Mouse (Mus musculus) CH12.LX (cell line): ENCODE data around the gene Bcr. TPM values are rescaled to one million over a fixed set of nuclear protein-coding genes. Genes with fewer than 3 reads are reported as not detected.

Experiments used
- DNase-seq: peaks from one replicate; pipeline ENCODE4 v3.0.0-alpha.2; 2013; ENCODE audit errors: extremely low read depth
- H3K27ac ChIP-seq: 2 replicates; pipeline ENCODE4 v1.5.1; 2012; ENCODE audit warnings: low read depth, mild to moderate bottlenecking, control low read depth, moderate library complexity; ENCODE audit not compliant: insufficient read depth
- H3K27me3 ChIP-seq: replicated peaks from 2 replicates; pipeline ENCODE3; 2012; ENCODE audit warnings: inconsistent platforms
- H3K36me3 ChIP-seq, 2 experiments: replicated peaks in 1 of 2; 2 replicates each; pipeline versions ENCODE3 to v1.6.1; 2012; ENCODE audit warnings: inconsistent platforms in 1 of 2, low read length in 1 of 2, mild to moderate bottlenecking in 1 of 2, mixed read lengths in 1 of 2, moderate library complexity in 1 of 2; ENCODE audit not compliant: control insufficient read depth in 1 of 2, insufficient read depth in 1 of 2
- H3K4me1 ChIP-seq, 2 experiments: 2 replicates each; pipeline ENCODE4 v1.6.1; 2012; ENCODE audit warnings: inconsistent platforms in 1 of 2, moderate library complexity in 1 of 2; ENCODE audit not compliant: insufficient read depth in 2 of 2, control insufficient read depth in 1 of 2
- H3K4me2 ChIP-seq: 2 replicates; pipeline ENCODE4 v1.6.1; 2012; ENCODE audit warnings: low read depth, mild to moderate bottlenecking, control low read depth; ENCODE audit not compliant: poor library complexity, insufficient read depth, severe bottlenecking
- H3K4me3 ChIP-seq, 3 experiments: fragments of 150-350 bp in 1 of 3; sonication (generic) in 1 of 3; replicated peaks in 1 of 3; 2 replicates each; pipeline versions ENCODE3 to v1.5.1; 2011 to 2012; ENCODE audit warnings: low read depth in 2 of 3, low read length in 2 of 3, mild to moderate bottlenecking in 2 of 3, moderate library complexity in 2 of 3, control low read depth in 1 of 3, improper control_type of control experiment in 1 of 3, inconsistent platforms in 1 of 3, mixed read lengths in 1 of 3; ENCODE audit not compliant: poor library complexity in 1 of 3
- H3K79me2 ChIP-seq: replicated peaks from 2 replicates; pipeline ENCODE4 v1.6.1; 2012; ENCODE audit warnings: mild to moderate bottlenecking, moderate library complexity; ENCODE audit not compliant: control insufficient read depth, poor library complexity, insufficient read depth, severe bottlenecking; ENCODE audit errors: extremely low read depth
- H3K9ac ChIP-seq: 2 replicates; pipeline ENCODE4 v1.6.1; 2012; ENCODE audit warnings: low read depth, mild to moderate bottlenecking, control low read depth, moderate library complexity; ENCODE audit not compliant: insufficient read depth
- H3K9me3 ChIP-seq: replicated peaks from 2 replicates; pipeline ENCODE3; 2012; ENCODE audit warnings: low read length, inconsistent platforms, mixed read lengths
- CHD1 ChIP-seq: IDR thresholded peaks from 2 replicates; pipeline ENCODE4 v1.6.1; 2012; ENCODE audit warnings: low read depth, low read length, improper control_type of control experiment, inconsistent platforms
- E2F4 ChIP-seq: IDR thresholded peaks from 2 replicates; pipeline ENCODE4 v1.6.1; 2011; ENCODE audit warnings: low read depth, low read length, improper control_type of control experiment; ENCODE audit not compliant: insufficient replicate concordance
- ELF1 ChIP-seq: IDR thresholded peaks from 2 replicates; pipeline ENCODE4 v1.6.1; 2014; ENCODE audit warnings: low read depth, mild to moderate bottlenecking, inconsistent platforms, low read length, improper control_type of control experiment
- HCFC1 ChIP-seq: IDR thresholded peaks from 2 replicates; pipeline ENCODE4 v1.6.1; 2012; ENCODE audit warnings: low read depth, mild to moderate bottlenecking, inconsistent platforms, low read length, improper control_type of control experiment
- IRF4 ChIP-seq: IDR thresholded peaks from 2 replicates; pipeline ENCODE4 v1.6.1; 2014; ENCODE audit warnings: low read depth, mild to moderate bottlenecking, inconsistent platforms, low read length, improper control_type of control experiment
- JUN ChIP-seq: IDR thresholded peaks from 2 replicates; pipeline ENCODE4 v1.6.1; 2011; ENCODE audit warnings: low read depth, mild to moderate bottlenecking, low read length, improper control_type of control experiment, moderate library complexity; ENCODE audit not compliant: insufficient read depth
- MAFK ChIP-seq: IDR thresholded peaks from 2 replicates; pipeline ENCODE4 v1.6.1; 2011; ENCODE audit warnings: low read length, improper control_type of control experiment; ENCODE audit not compliant: insufficient replicate concordance
- MAX ChIP-seq: IDR thresholded peaks from 2 replicates; pipeline ENCODE4 v1.6.1; 2011; ENCODE audit warnings: low read length, improper control_type of control experiment
- MAZ ChIP-seq: IDR thresholded peaks from 2 replicates; pipeline ENCODE4 v1.6.1; 2012; ENCODE audit warnings: low read depth, mild to moderate bottlenecking, inconsistent platforms, low read length, improper control_type of control experiment, moderate library complexity
- MEF2A ChIP-seq: IDR thresholded peaks from 2 replicates; pipeline ENCODE4 v1.6.1; 2014; ENCODE audit warnings: low read depth, mild to moderate bottlenecking, inconsistent platforms, low read length, improper control_type of control experiment, borderline replicate concordance
- MXI1 ChIP-seq: IDR thresholded peaks from 2 replicates; pipeline ENCODE4 v1.6.1; 2011; ENCODE audit warnings: mild to moderate bottlenecking, low read depth, low read length, improper control_type of control experiment
- PAX5 ChIP-seq: IDR thresholded peaks from 2 replicates; pipeline ENCODE4 v1.6.1; 2012; ENCODE audit warnings: low read length, inconsistent platforms, mixed read lengths
- POLR2AphosphoS2 ChIP-seq: IDR thresholded peaks from 2 replicates; pipeline ENCODE4 v1.6.1; 2011; ENCODE audit warnings: low read depth, low read length, improper control_type of control experiment
- RCOR1 ChIP-seq: conservative IDR thresholded peaks from 2 replicates; pipeline ENCODE4 v1.6.1; 2012; ENCODE audit warnings: low read depth, mild to moderate bottlenecking, inconsistent platforms, low read length, improper control_type of control experiment
- SIN3A ChIP-seq: IDR thresholded peaks from 2 replicates; pipeline ENCODE4 v1.6.1; 2012; ENCODE audit warnings: low read length, improper control_type of control experiment, inconsistent platforms
- SMC3 ChIP-seq: IDR thresholded peaks from 2 replicates; pipeline ENCODE4 v1.6.1; 2011; ENCODE audit warnings: low read depth, low read length, improper control_type of control experiment
- TBP ChIP-seq: conservative IDR thresholded peaks from 2 replicates; pipeline ENCODE4 v1.6.1; 2011; ENCODE audit warnings: low read depth, low read length, improper control_type of control experiment
- TCF12 ChIP-seq: IDR thresholded peaks from 2 replicates; pipeline ENCODE4 v1.6.1; 2014; ENCODE audit warnings: low read depth, mild to moderate bottlenecking, inconsistent platforms, low read length, improper control_type of control experiment
- UBTF ChIP-seq: IDR thresholded peaks from 2 replicates; pipeline ENCODE4 v1.6.1; 2012; ENCODE audit warnings: low read depth, mild to moderate bottlenecking, inconsistent platforms, low read length, improper control_type of control experiment, moderate library complexity
- ZC3H11A ChIP-seq: IDR thresholded peaks from 2 replicates; pipeline ENCODE4 v1.6.1; 2012; ENCODE audit warnings: low read depth, mild to moderate bottlenecking, inconsistent platforms, low read length, improper control_type of control experiment
- ZKSCAN1 ChIP-seq: IDR thresholded peaks from 2 replicates; pipeline ENCODE4 v1.6.1; 2012; ENCODE audit warnings: low read depth, inconsistent platforms, low read length, improper control_type of control experiment, borderline replicate concordance
- ZMIZ1 ChIP-seq: IDR thresholded peaks from 2 replicates; pipeline ENCODE4 v1.6.1; 2012; ENCODE audit warnings: low read depth, mild to moderate bottlenecking, inconsistent platforms, low read length, improper control_type of control experiment
- dilution Hi-C: fragments of 300-500 bp; cut with MboI; formaldehyde crosslinking; loops from 2 replicates; pipeline ENCODE4 v1.14.3; 2020; ENCODE audit warnings: low sequenced_read_pairs; ENCODE audit not compliant: extremely low pct_unique_long_range_greater_than_20kb, extremely low pct_ligation_motif_present
- in situ Hi-C: fragments of 300-500 bp; cut with MboI; formaldehyde crosslinking; loops from 3 replicates; pipeline ENCODE4 v1.14.3; 2019; ENCODE audit warnings: low sequenced_read_pairs, low pct_ligation_motif_present, low pct_unique_long_range_greater_than_20kb, mixed read lengths
- polyA plus RNA-seq: library from polyadenylated mRNA; unstranded; fragments of >175 nt; gene quantifications from 2 replicates; pipeline ENCODE4 v1.2.1, GENCODE M21; 2012; ENCODE audit warnings: low read depth; ENCODE audit not compliant: insufficient read length
- total RNA-seq, 2 experiments: library from RNA; depleted of rRNA; stranded (reverse); fragments of 300-350 nt in 1 of 2; fragments of >200 nt in 1 of 2; gene quantifications; 2 replicates each; pipeline ENCODE4 v1.2.3; 2012 to 2014

Bcr gene
- total and polyA plus RNA-seq, 3 experiments: 4.0 to 22.1 (median 20.0) TPM

DNA sequence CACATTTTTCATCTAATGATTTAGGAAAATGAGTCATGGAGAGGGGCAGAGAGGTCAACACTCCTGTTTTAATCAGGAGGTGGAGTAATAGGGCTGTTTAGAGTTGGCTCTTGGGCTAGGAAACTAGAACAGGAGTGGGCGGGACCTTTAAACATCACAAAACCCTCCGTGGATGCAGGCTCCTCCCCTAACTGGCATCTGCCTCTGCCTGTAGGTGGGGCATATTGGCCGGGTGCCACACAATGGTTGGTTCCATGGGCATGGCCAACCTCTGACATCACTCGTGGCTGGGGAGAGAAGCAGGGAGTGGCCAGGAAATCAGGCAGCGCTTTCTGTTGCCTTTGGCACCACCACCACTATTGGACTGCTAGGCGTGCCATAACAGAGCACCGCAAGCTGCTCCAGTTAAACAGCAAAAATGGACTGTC, 68.9 kb downstream of the Bcr start:
- H3K4me3 ChIP-seq: no peak overlapping the region
- H3K27ac ChIP-seq: no peak overlapping the region
- H3K27me3 ChIP-seq: no peaks in the 10 kb centered on the region
- in situ Hi-C loops: no loop called here
- dilution Hi-C loops: no loop called here
- H3K4me1 ChIP-seq: peaks cover 17 to 41% of the 10 kb centered on the region in 2 experiments
- no peak for TF ChIP-seq CHD1
- no peak for TF ChIP-seq HCFC1
- no peak for TF ChIP-seq MAFK
- TF ChIP-seq ZC3H11A: no peak
- no peaks in the 10 kb centered on the region for H3K79me2 ChIP-seq
- H3K4me2 ChIP-seq: no peak overlapping the region
- no peaks in the 10 kb centered on the region for H3K9me3 ChIP-seq
- DNase-seq: no peak
- peaks cover 31 to 87% of the 10 kb centered on the region in 2 experiments for H3K36me3 ChIP-seq
- no peak overlapping the region for H3K9ac ChIP-seq

GRCm38 (mm10) chr10:75130372-75131046, 70.1 kb downstream of the Bcr start:
- TF ChIP-seq POLR2AphosphoS2 (no peak), SMC3 (no peak), MEF2A (no peak), HCFC1 (no peak), IRF4 (no peak), JUN (no peak), TCF12 (no peak), SIN3A (no peak), ZMIZ1 (no peak), UBTF (no peak), MXI1 (no peak), MAZ (no peak), TBP (no peak), PAX5 (no peak), E2F4 (no peak), RCOR1 (no peak), MAX (no peak), ZKSCAN1 (no peak), ELF1 (no peak)
- TF ChIP-seq, all 38 proteins: peak for 0
- dilution Hi-C loops: no loop called here
- H3K9me3 ChIP-seq: no peaks in the 10 kb centered on the region
- H3K36me3 ChIP-seq: peaks cover 27 to 90% of the 10 kb centered on the region in 2 experiments
- no peak for DNase-seq
- no peaks in the 10 kb centered on the region for H3K79me2 ChIP-seq
- H3K27ac ChIP-seq: no peak overlapping the region
- H3K4me3 ChIP-seq: no peak overlapping the region
- in situ Hi-C loops: no loop called here
- peaks cover 8 to 29% of the 10 kb centered on the region in 2 experiments for H3K4me1 ChIP-seq
- no peak overlapping the region for H3K9ac ChIP-seq
- H3K27me3 ChIP-seq: no peaks in the 10 kb centered on the region
- H3K4me2 ChIP-seq: no peak overlapping the region
